Mouse (Mus musculus) spleen, adult 2 months (tissue): Measurements from ENCODE around the gene Trib3. TPM values are rescaled to one million over a fixed set of nuclear protein-coding genes. Genes with fewer than 3 reads are reported as not detected.
A peak's percentile ranks its signal among the peaks of the same experiment; 100 is the strongest.

Experiments used
- DNase-seq, 2 experiments: peaks; one replicate each; pipeline versions ENCODE4 v3.0.0 to v3.0.0-alpha.2; 2012 to 2021; ENCODE audit warnings: low spot score in 2 of 2, low read depth in 1 of 2
- H3K27ac ChIP-seq: fragments of 200-500 bp; 2 replicates; pipeline ENCODE4 v1.5.1; 2012; ENCODE audit warnings: low read length, inconsistent platforms; ENCODE audit not compliant: insufficient read depth
- H3K27me3 ChIP-seq: fragments of 200-500 bp; 2 replicates; pipeline ENCODE4 v1.6.1; 2012; ENCODE audit warnings: mild to moderate bottlenecking, moderate library complexity, low read length, inconsistent platforms; ENCODE audit not compliant: control insufficient read depth, insufficient read depth
- H3K36me3 ChIP-seq: fragments of 200-500 bp; 2 replicates; pipeline ENCODE4 v1.6.1; 2012; ENCODE audit warnings: mild to moderate bottlenecking, low read length, inconsistent platforms; ENCODE audit not compliant: control insufficient read depth, insufficient read depth
- H3K4me1 ChIP-seq: fragments of 200-500 bp; 2 replicates; pipeline ENCODE4 v1.6.1; 2011; ENCODE audit warnings: inconsistent platforms; ENCODE audit not compliant: control insufficient read depth, insufficient read depth, insufficient read length
- H3K4me3 ChIP-seq: fragments of 200-500 bp; 2 replicates; pipeline ENCODE4 v1.5.1; 2011; ENCODE audit warnings: mild to moderate bottlenecking, inconsistent platforms; ENCODE audit not compliant: insufficient read depth, insufficient read length; ENCODE audit errors: extremely low read depth
- CTCF ChIP-seq: fragments of 200-500 bp; IDR thresholded peaks from 2 replicates; pipeline ENCODE4 v1.5.1; 2011; ENCODE audit warnings: mild to moderate bottlenecking, inconsistent platforms; ENCODE audit not compliant: insufficient read depth, insufficient read length, insufficient replicate concordance; ENCODE audit errors: extremely low read depth
- POLR2A ChIP-seq: fragments of 200-500 bp; IDR thresholded peaks from 2 replicates; pipeline ENCODE4 v1.6.1; 2011; ENCODE audit warnings: low read depth, low read length, inconsistent platforms
- WGBS: fragments of 180-500 bp; shearing (Covaris S2); methylation state at CpG from one replicate; pipeline ENCODE4 v1.1.7; 2018; 5-methylcytosine and 5-hydroxymethylcytosine counted together
- polyA plus RNA-seq: library from polyadenylated mRNA; depleted of rRNA; stranded (reverse); fragments of >200 nt; gene quantifications from 2 replicates; pipeline ENCODE4 v1.2.3, GENCODE M21; 2012

Gene Trib3
- polyA plus RNA-seq, 1 experiment: 1.0 TPM

DNA sequence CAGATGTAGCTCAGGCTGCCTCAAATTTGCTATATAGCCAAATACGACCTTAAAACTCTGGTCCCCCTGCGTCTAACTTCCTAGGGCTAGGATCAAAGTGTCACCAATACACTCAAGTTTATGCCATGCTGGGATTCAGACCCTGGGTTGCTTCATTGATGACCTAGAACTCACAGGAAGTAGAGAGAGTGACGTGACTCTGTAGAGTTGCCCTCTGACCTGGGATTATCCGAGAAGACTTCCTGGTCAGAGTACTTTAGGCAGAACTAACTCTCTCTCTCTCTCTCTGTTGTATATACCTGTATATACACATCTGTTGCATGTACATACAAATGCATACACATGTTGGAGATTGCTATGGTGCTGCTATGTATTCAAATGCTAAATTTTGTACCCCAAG is 28.8 kb upstream of the Trib3 start:
- no peaks in the 10 kb centered on the region for H3K4me1 ChIP-seq

DNA sequence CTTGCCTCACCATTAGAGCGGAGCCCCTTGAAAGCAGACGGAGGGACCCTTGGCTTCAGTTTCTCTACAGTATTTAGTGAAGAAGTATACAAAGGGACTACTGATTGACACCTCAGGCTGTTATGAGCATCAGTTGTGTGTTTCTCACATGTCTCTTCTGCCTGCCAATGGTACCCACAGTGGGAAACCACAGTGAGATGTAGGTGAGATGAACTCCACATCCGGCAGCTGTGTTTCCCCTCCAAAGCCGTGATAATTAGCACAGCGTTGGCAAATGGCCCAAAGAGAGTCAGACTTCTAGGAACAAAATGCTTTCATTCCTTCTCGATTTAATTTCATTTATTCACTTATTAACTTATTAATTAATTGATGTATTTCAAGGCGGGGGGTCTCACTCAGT is 28.3 kb upstream of the Trib3 start:
- Histone ChIP-seq H3K4me3 (no peak overlapping the region), H3K36me3 (no peaks in the 10 kb centered on the region), H3K27me3 (peaks cover 6% of the 10 kb centered on the region), H3K27ac (no peak overlapping the region), H3K4me1 (no peaks in the 10 kb centered on the region)
- no peak for DNase-seq
- no peak for TF ChIP-seq CTCF
- TF ChIP-seq POLR2A: no peak
- 38% methylated on average over 7 of the region's 7 CpGs for WGBS

More for the DNA sequence above, 28.8 kb upstream of the Trib3 start:
- TF ChIP-seq CTCF (no peak), POLR2A (no peak)
- Histone ChIP-seq H3K4me3 (no peak overlapping the region), H3K27me3 (peaks cover 6% of the 10 kb centered on the region), H3K36me3 (no peaks in the 10 kb centered on the region), H3K27ac (no peak overlapping the region)
- WGBS: 63% methylated on average over 4 of the region's 4 CpGs
- no peak for DNase-seq

DNA sequence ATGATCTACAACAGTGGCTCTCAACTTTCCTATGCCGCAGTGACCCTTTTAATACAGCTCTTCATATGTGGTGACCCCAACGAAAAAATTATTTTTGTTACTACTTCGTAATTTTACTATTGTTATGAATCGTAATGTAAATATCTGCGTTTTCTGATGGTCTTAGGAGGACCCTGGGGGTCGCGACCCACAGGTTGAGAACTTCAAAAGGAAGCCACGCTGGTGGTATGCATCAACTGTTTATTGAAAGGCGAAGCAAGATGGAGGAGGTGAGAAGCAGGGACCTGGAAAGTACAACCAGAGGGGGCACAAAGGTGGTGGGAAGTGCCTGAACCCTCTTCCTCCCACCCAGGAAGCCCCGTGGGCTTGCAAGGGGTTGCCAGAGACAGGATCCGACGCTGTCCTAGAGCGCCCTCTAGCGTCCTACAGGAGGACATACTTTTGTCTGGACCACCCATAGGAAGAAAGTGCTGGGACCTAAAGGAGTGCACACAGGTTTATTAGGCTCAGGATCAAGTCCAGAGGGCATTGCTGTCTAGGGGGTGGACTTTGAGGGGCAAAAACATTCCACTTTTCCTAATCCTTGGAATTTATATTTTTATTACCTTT is 24.8 kb upstream of the Trib3 start:
- DNase-seq: peak; percentile 38 to 44
- Histone ChIP-seq H3K36me3 (no peaks in the 10 kb centered on the region), H3K27ac (no peak overlapping the region), H3K4me1 (no peaks in the 10 kb centered on the region), H3K27me3 (no peaks in the 10 kb centered on the region), H3K4me3 (no peak overlapping the region)
- peak; percentile 82; the same call in 1 of the 2 replicates for TF ChIP-seq CTCF
- TF ChIP-seq POLR2A: no peak
- 35% methylated on average over 14 of the region's 14 CpGs for WGBS

DNA sequence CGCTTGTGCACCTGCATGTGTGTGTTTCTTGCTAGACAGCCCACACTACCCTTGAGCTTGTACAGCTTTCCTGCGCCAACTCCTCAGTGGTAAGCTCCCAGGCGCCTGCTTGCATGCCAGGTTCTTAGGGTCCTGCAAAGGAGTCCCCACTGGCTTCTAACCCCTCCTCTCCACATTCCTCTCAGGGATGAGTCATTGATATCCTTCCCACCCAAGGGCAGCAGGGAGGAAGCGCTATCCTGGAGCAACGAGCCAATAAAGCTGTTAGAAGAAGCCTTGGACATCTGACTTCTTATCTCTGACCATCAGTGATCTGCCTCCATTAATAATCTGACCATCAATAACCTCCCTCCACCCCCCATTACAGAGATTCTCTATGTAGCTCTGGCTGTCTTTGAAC is 24.1 kb upstream of the Trib3 start:
- H3K27me3 ChIP-seq: no peaks in the 10 kb centered on the region
- H3K36me3 ChIP-seq: no peaks in the 10 kb centered on the region
- no peak for DNase-seq
- H3K27ac ChIP-seq: no peak overlapping the region
- no peak overlapping the region for H3K4me3 ChIP-seq
- no peaks in the 10 kb centered on the region for H3K4me1 ChIP-seq
- 88% methylated on average over 5 of the region's 5 CpGs for WGBS
- TF ChIP-seq POLR2A (no peak), CTCF (no peak)

DNA sequence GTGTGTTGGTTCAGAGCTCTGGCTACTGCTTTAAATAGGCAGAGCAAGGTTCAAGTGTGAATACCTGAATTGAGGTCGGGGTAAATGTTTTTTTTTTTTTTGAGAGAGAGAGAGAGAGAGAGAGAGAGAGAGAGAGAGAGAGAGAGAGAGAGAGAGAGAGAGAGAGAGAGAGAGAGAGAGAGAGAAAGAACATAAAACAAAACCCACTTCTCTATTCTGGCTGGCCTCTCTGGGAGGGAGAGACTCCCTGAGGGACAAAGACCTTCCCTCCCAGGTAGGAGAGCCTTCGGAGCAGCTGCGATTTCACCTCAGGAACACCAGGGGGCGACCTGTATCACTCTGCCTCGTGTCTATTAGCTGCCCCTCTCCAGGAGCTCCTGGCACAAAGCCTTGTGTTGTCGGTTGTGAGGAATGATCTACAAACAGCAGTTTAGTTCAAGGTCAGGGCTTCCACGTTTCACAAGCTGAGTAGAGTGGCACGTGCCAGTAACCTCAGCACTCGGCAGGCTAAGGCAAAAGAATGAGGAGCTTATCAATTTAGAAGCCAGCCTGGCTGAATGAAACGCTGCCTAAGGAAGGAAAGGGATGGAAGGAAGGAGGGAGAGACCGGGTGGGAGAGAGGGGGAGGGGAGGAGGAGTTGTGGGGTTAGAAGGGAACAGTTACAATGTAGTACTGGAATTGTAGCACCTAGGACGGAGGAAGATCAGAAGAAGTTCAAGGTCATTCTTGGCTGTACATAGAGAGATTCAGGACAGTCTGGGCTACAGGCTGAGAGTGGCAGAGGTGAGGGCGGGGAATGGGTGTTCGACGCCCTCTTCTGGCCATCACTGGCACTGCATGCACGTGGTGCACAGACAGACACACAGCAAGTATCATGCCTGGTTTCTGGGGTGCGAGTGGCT is 19.7 kb upstream of the Trib3 start:
- no peak overlapping the region for H3K27ac ChIP-seq
- TF ChIP-seq POLR2A: no peak
- TF ChIP-seq CTCF: peak; percentile 88
- H3K4me1 ChIP-seq: no peaks in the 10 kb centered on the region; the same call in 1 of the 2 replicates
- H3K36me3 ChIP-seq: no peaks in the 10 kb centered on the region
- DNase-seq: peak in 1 of 2 experiments; percentile 59
- no peaks in the 10 kb centered on the region for H3K27me3 ChIP-seq
- 9% methylated on average over 17 of the region's 17 CpGs for WGBS
- H3K4me3 ChIP-seq: no peak overlapping the region

DNA sequence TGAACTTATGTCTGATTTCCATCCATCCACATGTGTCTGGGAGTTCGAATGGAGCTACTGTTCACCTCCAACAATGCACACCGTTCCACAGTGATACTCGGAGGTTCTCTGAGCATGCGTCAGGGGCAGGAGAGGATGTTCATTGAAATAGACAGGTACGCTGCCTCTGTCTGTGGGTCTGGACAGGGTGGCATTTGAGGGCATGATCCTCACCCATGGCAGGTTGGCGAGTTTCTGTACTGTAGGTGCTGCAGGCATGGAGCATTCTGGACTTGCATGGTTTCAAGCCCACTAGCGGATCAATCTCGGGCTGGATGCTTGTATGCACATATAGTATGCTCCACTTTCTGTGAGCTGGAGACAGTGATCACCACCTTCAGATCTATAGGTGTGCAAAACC is 17.4 kb upstream of the Trib3 start:
- H3K27me3 ChIP-seq: no peaks in the 10 kb centered on the region

More for the DNA sequence above, 17.4 kb upstream of the Trib3 start:
- TF ChIP-seq POLR2A (no peak), CTCF (no peak)
- no peaks in the 10 kb centered on the region; the same call in 1 of the 2 replicates for H3K4me1 ChIP-seq
- no peak overlapping the region for H3K27ac ChIP-seq
- DNase-seq: no peak
- H3K4me3 ChIP-seq: no peak overlapping the region
- WGBS: 82% methylated on average over 8 of the region's 8 CpGs
- no peaks in the 10 kb centered on the region for H3K36me3 ChIP-seq
